Mouse (Mus musculus) liver, postnatal 0 days (tissue): ENCODE results near the gene Sar1b. TPM values are rescaled to one million over a fixed set of nuclear protein-coding genes. Genes with fewer than 3 reads are reported as not detected.
A peak's percentile ranks its signal among the peaks of the same experiment; 100 is the strongest.
"Not testable (repeated sequence)": the region's sequence is repeated elsewhere in the genome, so short reads cannot be mapped to it uniquely, and the experiment has no call there.

Experiments
- ATAC-seq: fragments of 200-750 bp; cut with Nextera tagmentation; 2 replicates; pipeline ENCODE4 v1.8.0; 2017; ENCODE audit warnings: mild to moderate bottlenecking, moderate library complexity
- DNase-seq: peaks from one replicate; pipeline ENCODE4 v3.0.0-alpha.2; 2016
- H3K27ac ChIP-seq: fragments of 300-500 bp; sonication (generic); 2 replicates; pipeline ENCODE4 v1.5.1; 2014; ENCODE audit warnings: antibody characterized with exemption, moderate library complexity, mild to moderate bottlenecking, low read depth
- H3K27me3 ChIP-seq: fragments of 300-500 bp; sonication (generic); 2 replicates; pipeline ENCODE4 v1.6.1; 2014; ENCODE audit warnings: low read length, control low read depth, mixed read lengths; ENCODE audit not compliant: insufficient read depth
- H3K36me3 ChIP-seq: fragments of 300-500 bp; sonication (generic); replicated peaks from 2 replicates; pipeline ENCODE4 v1.6.1; 2014; ENCODE audit warnings: mild to moderate bottlenecking, control low read depth, low read length, moderate library complexity, mixed read lengths; ENCODE audit not compliant: insufficient read depth
- H3K4me1 ChIP-seq: fragments of 300-500 bp; sonication (generic); 2 replicates; pipeline ENCODE4 v1.6.1; 2014; ENCODE audit warnings: antibody characterized with exemption, mild to moderate bottlenecking, control low read depth; ENCODE audit not compliant: insufficient read depth
- H3K4me2 ChIP-seq: fragments of 300-500 bp; sonication (generic); 2 replicates; pipeline ENCODE4 v1.6.1; 2014; ENCODE audit warnings: low read depth, mild to moderate bottlenecking, low read length, moderate library complexity, mixed read lengths
- H3K4me3 ChIP-seq: fragments of 300-500 bp; sonication (generic); 2 replicates; pipeline ENCODE4 v1.5.1; 2014; ENCODE audit warnings: low read depth, low read length
- H3K9ac ChIP-seq: fragments of 300-500 bp; sonication (generic); replicated peaks from 2 replicates; pipeline ENCODE4 v1.6.1; 2014; ENCODE audit warnings: mild to moderate bottlenecking, moderate library complexity
- H3K9me3 ChIP-seq: fragments of 300-500 bp; sonication (generic); 2 replicates; pipeline ENCODE4 v1.6.1; 2016; ENCODE audit warnings: mild to moderate bottlenecking, control low read depth, low read length, mixed read lengths
- CTCF ChIP-seq: sonication (generic); IDR thresholded peaks from 2 replicates; pipeline ENCODE4 v1.5.1; 2016; ENCODE audit warnings: antibody characterized with exemption, low read depth
- EP300 ChIP-seq: IDR thresholded peaks from 2 replicates; pipeline ENCODE4 v1.6.1; 2016; ENCODE audit warnings: antibody characterized with exemption, low read depth, mild to moderate bottlenecking
- WGBS: fragments of 180-500 bp; shearing (Covaris S2); extraction: QIAGEN DNeasy Blood & Tissue Kit; methylation state at CpG from one replicate; pipeline ENCODE4 v1.1.7; 2014; ENCODE audit not compliant: insufficient replicate concordance; 5-methylcytosine and 5-hydroxymethylcytosine counted together
- polyA plus RNA-seq: library from polyadenylated mRNA; unstranded; fragments of >200 nt; fragmentation: Nextera tagmentation; extraction: Ambion mirVana; gene quantifications from 2 replicates; pipeline ENCODE4 v1.2.1, GENCODE M21; 2015

The Sar1b gene
- polyA plus RNA-seq, result 204 TPM in 2 replicates

DNA sequence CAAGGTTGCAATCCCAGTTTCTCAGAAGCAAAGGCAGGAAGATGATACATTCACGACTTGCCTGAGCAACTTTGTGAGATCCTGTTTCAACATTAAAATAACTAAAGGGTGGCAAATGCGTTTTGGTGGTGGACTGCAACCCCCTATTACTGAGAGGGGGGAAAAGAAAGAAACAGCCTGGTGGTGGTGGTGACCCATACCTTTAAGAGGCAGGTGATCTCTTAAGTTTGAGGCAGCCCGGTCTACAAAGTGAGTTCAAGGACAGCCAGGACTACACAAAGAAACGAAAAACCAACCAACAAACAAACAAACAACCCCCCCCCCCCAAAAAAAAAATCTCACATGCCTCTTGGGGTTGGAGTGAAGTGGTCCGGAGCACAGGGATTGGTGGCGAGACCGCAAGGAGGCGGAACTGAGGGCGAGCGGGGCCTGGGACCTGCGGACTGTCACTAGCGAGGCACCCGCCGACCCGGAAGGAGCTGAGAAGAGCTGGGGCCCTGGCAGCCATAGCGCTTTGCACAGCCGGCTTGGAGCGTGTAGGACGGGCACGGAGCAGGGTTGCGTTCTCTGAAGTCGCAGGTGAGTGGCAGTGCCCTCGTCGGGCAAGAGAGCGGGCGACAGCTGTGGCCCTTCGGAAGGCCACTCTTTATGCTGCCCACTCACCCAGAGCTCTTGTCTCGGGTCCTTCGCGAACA is at the start of gene Sar1b, which contains the start of gene Sec24a:
Sar1b (plus strand) TSS at position 475 of the 695 bp plus-strand sequence.
Sec24a (minus strand) TSS at position 422 of the 695 bp plus-strand sequence.
- WGBS, result 2% methylated on average over 30 of the region's 30 CpGs
- TF ChIP-seq EP300, result peak; percentile 12; the same call in 1 of the 2 replicates
- TF ChIP-seq CTCF, result peak; percentile 47
- Histone ChIP-seq H3K4me2 (peak within 1 kb of the TSS; percentile 83), H3K4me3 (peak within 1 kb of the TSS; percentile 99), H3K9me3 (no peaks in the 10 kb centered on the region), H3K36me3 (no peaks in the 10 kb centered on the region), H3K9ac (peak within 1 kb of the TSS; percentile 97), H3K4me1 (peaks cover 15% of the 10 kb centered on the region), H3K27ac (peak within 1 kb of the TSS; percentile 86), H3K27me3 (no peaks in the 10 kb centered on the region)
- ATAC-seq (peak; percentile 75), DNase-seq (peak; percentile 87)

DNA sequence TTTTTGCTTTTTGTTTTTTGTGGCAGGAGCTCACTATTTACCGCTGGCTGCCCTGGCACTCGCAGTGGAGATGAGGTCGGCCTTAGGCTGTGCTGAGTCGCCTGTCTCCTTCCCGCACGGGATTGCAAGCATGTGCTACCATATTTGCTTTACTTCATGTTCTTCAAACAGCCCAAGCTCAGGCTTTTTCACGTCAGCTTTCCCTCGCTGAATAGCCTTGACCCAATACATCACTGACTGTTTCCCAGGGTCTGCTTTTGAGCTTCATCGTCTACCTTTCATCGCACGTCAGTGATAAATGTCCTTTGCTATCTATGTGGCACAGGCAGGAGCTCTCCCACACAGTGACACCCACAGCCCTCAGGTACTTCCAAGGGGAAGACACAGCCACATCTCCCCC is 42.4 kb upstream of the Sar1b start:
- TF ChIP-seq EP300 (no peak), CTCF (no peak)
- no peak overlapping the region for H3K4me2 ChIP-seq
- no peak overlapping the region for H3K27ac ChIP-seq
- no peaks in the 10 kb centered on the region for H3K4me1 ChIP-seq
- DNase-seq, result no peak
- H3K27me3 ChIP-seq, result no peaks in the 10 kb centered on the region
- 88% methylated on average over 11 of the region's 11 CpGs for WGBS
- no peak overlapping the region for H3K9ac ChIP-seq
- peaks cover 59% of the 10 kb centered on the region for H3K36me3 ChIP-seq
- H3K9me3 ChIP-seq, result no peaks in the 10 kb centered on the region
- H3K4me3 ChIP-seq, result no peak overlapping the region
- ATAC-seq, result no peak

DNA sequence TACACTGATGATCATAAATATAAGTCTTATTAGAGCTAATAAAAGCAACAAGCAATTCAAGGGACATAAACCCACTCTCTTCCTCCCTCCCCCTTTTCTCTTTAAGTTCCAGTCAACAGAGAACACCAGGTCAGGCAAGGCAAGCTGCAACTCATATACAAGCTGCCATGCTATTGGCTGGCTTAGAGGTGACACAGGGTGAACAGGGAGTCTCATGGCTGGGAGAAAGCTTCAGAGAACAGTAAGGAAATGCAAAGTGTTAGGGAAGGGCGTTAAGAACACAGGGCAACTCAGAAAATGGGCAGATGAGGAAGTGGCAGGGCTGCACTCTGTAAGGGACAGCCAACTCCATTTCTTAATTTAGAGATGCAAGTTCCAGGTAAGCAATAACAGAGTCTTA is 30.6 kb upstream of the Sar1b start:
- Histone ChIP-seq H3K36me3 (peaks cover 44% of the 10 kb centered on the region), H3K27me3 (no peaks in the 10 kb centered on the region), H3K4me1 (no peaks in the 10 kb centered on the region), H3K9me3 (no peaks in the 10 kb centered on the region), H3K9ac (no peak overlapping the region), H3K4me2 (no peak overlapping the region), H3K4me3 (no peak overlapping the region), H3K27ac (no peak overlapping the region)
- DNase-seq (no peak), ATAC-seq (no peak)
- 52% methylated on average over 1 of the region's 1 CpGs for WGBS
- TF ChIP-seq CTCF, result no peak
- no peak for TF ChIP-seq EP300

DNA sequence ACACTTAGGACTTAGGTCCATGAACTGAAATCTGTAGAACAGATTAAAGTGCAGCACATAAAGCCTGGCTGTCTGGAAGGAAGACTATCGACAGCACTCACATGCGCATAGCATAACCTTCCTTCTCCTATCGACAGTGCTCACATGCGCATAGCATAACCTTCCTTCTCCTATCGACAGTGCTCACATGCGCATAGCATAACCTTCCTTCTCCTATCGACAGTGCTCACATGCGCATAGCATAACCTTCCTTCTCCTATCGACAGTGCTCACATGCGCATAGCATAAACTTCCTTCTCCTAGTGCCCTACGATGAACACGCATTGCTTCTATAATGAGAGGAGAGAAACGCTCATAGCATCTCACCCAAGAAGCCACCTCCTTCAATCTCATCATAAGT is 29.3 kb upstream of the Sar1b start:
- H3K9ac ChIP-seq, H3K27ac ChIP-seq, ATAC-seq, H3K4me1 ChIP-seq, H3K4me2 ChIP-seq, H3K9me3 ChIP-seq, H3K4me3 ChIP-seq, DNase-seq, H3K27me3 ChIP-seq: not testable (repeated sequence)
- H3K36me3 ChIP-seq, result peaks cover 44% of the 10 kb centered on the region
- WGBS, result 89% methylated on average over 12 of the region's 13 CpGs

DNA sequence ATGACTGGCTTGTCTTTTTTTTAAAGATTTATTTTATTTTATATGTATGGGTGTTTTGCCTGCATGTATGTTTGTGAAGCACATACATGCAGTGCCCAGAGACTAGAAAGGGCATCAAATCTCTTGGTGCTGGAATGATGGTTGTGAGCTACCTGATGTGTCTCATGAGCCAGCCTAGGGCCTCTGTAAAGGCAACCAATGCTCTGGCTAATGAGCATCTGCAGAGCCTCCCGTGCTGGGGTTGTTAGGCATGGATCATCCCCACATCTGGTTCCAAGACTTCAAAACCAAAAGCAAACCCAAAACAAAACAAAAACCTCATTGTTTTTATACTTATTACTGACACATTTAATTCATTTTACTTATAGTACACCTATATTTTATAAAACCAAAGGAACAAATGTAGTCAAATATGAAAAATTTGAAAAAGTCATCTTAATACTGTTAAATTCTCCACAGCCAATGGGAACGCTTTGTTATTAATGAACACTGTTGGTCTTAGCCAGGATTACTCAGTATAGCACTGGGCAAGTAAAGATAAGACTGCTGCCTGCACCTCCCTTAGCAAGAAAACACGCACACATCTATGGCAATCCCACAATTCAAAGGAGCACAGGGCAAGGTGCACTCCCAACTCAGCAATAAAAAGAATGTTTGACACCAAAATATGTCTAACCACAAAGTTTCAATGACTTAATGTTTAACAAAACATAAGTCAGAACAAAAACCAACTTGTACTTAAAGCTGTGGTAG is 24.7 kb upstream of the Sar1b start:
- Histone ChIP-seq H3K4me2 (no peak overlapping the region), H3K27me3 (no peaks in the 10 kb centered on the region)
- DNase-seq, result no peak

DNA sequence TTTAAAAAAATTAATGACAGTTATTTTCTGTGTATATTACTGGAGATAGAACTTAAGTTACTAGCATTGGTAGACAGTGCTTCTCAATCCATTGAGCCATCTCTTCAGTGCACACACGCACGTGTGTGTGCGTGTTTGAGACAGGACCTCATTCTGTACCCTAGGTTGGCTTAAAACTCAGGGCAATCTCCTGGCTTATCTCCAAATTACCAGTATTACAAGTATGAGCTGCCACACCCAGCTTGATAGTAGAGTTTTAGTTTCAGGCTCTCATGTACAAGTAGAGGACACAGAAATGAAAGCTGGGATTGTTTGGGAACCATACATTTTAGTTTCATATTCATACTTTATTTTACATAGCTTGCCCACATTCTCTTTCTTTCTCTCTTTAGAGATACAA is 22.8 kb upstream of the Sar1b start:
- 59% methylated on average over 3 of the region's 3 CpGs for WGBS
- Histone ChIP-seq H3K27ac (peak overlapping the region; percentile 39), H3K4me3 (no peak overlapping the region), H3K9ac (no peak overlapping the region), H3K27me3 (no peaks in the 10 kb centered on the region), H3K4me1 (peaks cover 21% of the 10 kb centered on the region), H3K9me3 (no peaks in the 10 kb centered on the region), H3K36me3 (peaks cover 35% of the 10 kb centered on the region), H3K4me2 (0 out of 2 replicates have a peak overlapping the region, but pooled peaks have one; percentile 20)
- ATAC-seq, result peak; percentile 9; the same call in 1 of the 2 replicates
- TF ChIP-seq CTCF, result no peak
- no peak for TF ChIP-seq EP300
- DNase-seq, result no peak

More for the DNA sequence above, 24.7 kb upstream of the Sar1b start:
- 59% methylated on average over 3 of the region's 3 CpGs for WGBS
- peaks cover 21% of the 10 kb centered on the region for H3K4me1 ChIP-seq
- H3K4me3 ChIP-seq, result no peak overlapping the region
- H3K9me3 ChIP-seq, result no peaks in the 10 kb centered on the region
- no peak overlapping the region for H3K9ac ChIP-seq
- peaks cover 41% of the 10 kb centered on the region for H3K36me3 ChIP-seq
- ATAC-seq, result peak; percentile 85
- peak overlapping the region; percentile 48; the same call in 1 of the 2 replicates for H3K27ac ChIP-seq
- TF ChIP-seq EP300, result no peak
- TF ChIP-seq CTCF, result no peak
